Mouse (Mus musculus): ENCODE results near the gene Rhobtb3.

DNA sequence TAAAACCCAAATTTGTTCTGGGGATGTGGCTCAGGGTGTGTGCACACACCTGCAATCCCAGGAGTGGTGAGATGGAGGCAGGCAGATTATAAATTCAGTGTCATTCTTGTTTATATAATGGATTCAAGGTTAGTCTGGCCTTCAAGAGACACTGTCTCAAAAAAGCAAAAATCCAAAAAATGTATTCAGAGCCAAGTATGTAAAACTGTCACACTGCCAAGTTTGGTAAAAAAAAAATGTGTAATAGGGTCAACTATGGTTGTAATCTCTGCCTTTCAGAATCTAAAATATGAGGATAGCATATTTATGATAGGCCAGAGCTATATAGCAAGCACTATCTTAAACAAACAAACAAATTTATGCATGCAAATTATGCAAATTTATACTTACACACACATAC, 15.8 kb downstream of the Rhobtb3 start:
- no peak for TF ChIP-seq ZNF384 (IDR thresholded peaks at IDR 0.05; ENCODE audit: low read depth, low read length)
- TF ChIP-seq HCFC1 (IDR thresholded peaks at IDR 0.05; ENCODE audit: borderline replicate concordance, insufficient read depth, low read length): no peak
- no peak for TF ChIP-seq CHD2 (IDR thresholded peaks at IDR 0.05; ENCODE audit: low read depth, low read length)

Measured in ES-E14 (cell line).